Mouse (Mus musculus): ENCODE results near the gene Cct8. TPM values are rescaled to one million over a fixed set of nuclear protein-coding genes. Genes with fewer than 3 reads are reported as not detected.
A peak's percentile ranks its signal among the peaks of the same experiment; 100 is the strongest.

The Cct8 gene
- 473 and 492 TPM in 2 replicates for polyA plus RNA-seq (2015; fragmentation: Nextera tagmentation; extraction: Ambion mirVana)

- Histone ChIP-seq H3K4me3 (peak within 1 kb of the TSS; percentile 88), H3K9me3 (no peaks in the 10 kb centered on the region), H3K27me3 (no peaks in the 10 kb centered on the region), H3K4me2 (replicated peaks) (peak within 1 kb of the TSS; percentile 86), H3K4me1 (peaks cover 15% of the 10 kb centered on the region), H3K9ac (peak within 1 kb of the TSS; percentile 98), H3K27ac (peak within 1 kb of the TSS; percentile 80), H3K36me3 (peaks cover 32% of the 10 kb centered on the region)
- ATAC-seq (ENCODE audit: low FRiP score, low read depth): peak; percentile 95
- WGBS: under 1% methylated on average over 48 of the region's 48 CpGs
Measured at GRCm38 (mm10) chr16:87495716-87496447, at the start of gene Cct8. Cct8 (minus strand) TSS chr16:87495873.

- no peak overlapping the region for H3K4me2 ChIP-seq (replicated peaks)
- ATAC-seq (ENCODE audit: low FRiP score, low read depth): no peak
- H3K9ac ChIP-seq: no peak overlapping the region
- no peak overlapping the region for H3K27ac ChIP-seq
- H3K9me3 ChIP-seq: no peaks in the 10 kb centered on the region
- no peaks in the 10 kb centered on the region for H3K36me3 ChIP-seq
- 0 out of 2 replicates have a peak, but pooled peaks cover 9% of the 10 kb centered on the region for H3K4me1 ChIP-seq
- 60% methylated on average over 10 of the region's 10 CpGs for WGBS
- H3K4me3 ChIP-seq: no peak overlapping the region
- H3K27me3 ChIP-seq: no peaks in the 10 kb centered on the region
Measured at GRCm38 (mm10) chr16:87528755-87529154, 33.1 kb upstream of the Cct8 start.

- Histone ChIP-seq H3K4me2 (replicated peaks) (no peak overlapping the region), H3K9ac (no peak overlapping the region), H3K9me3 (no peaks in the 10 kb centered on the region), H3K4me1 (0 out of 2 replicates have a peak, but pooled peaks cover 9% of the 10 kb centered on the region), H3K27me3 (no peaks in the 10 kb centered on the region), H3K4me3 (no peak overlapping the region), H3K27ac (no peak overlapping the region), H3K36me3 (no peaks in the 10 kb centered on the region)
- ATAC-seq (ENCODE audit: low FRiP score, low read depth): no peak
- WGBS: 52% methylated on average over 8 of the region's 8 CpGs
Measured at GRCm38 (mm10) chr16:87527553-87528249, 32.0 kb upstream of the Cct8 start.

GRCm38 (mm10) chr16:87524228-87524627 is 28.6 kb upstream of the Cct8 start:
- no peaks in the 10 kb centered on the region for H3K36me3 ChIP-seq
- no peak overlapping the region for H3K4me2 ChIP-seq (replicated peaks)
- H3K4me3 ChIP-seq: no peak overlapping the region
- no peaks in the 10 kb centered on the region for H3K27me3 ChIP-seq
- H3K9ac ChIP-seq: no peak overlapping the region
- 0 out of 2 replicates have a peak, but pooled peaks cover 6% of the 10 kb centered on the region for H3K4me1 ChIP-seq
- 88% methylated on average over 5 of the region's 5 CpGs for WGBS
- H3K27ac ChIP-seq: no peak overlapping the region
- no peak for ATAC-seq (ENCODE audit: low FRiP score, low read depth)
- H3K9me3 ChIP-seq: no peaks in the 10 kb centered on the region

- Histone ChIP-seq H3K27ac (no peak overlapping the region), H3K27me3 (no peaks in the 10 kb centered on the region), H3K4me1 (no peaks in the 10 kb centered on the region), H3K4me3 (no peak overlapping the region), H3K9me3 (no peaks in the 10 kb centered on the region), H3K36me3 (no peaks in the 10 kb centered on the region), H3K9ac (no peak overlapping the region), H3K4me2 (replicated peaks) (no peak overlapping the region)
- ATAC-seq (ENCODE audit: low FRiP score, low read depth): no peak
- 88% methylated on average over 14 of the region's 14 CpGs for WGBS
Measured at GRCm38 (mm10) chr16:87512331-87512730, 16.7 kb upstream of the Cct8 start.

- ATAC-seq (ENCODE audit: low FRiP score, low read depth): no peak
Measured at GRCm38 (mm10) chr16:87511706-87512105, 16.0 kb upstream of the Cct8 start.

GRCm38 (mm10) chr16:87501304-87502078 is 5.8 kb upstream of the Cct8 start:
- H3K27me3 ChIP-seq: no peaks in the 10 kb centered on the region
- no peak overlapping the region for H3K4me3 ChIP-seq
- no peak overlapping the region for H3K4me2 ChIP-seq (replicated peaks)
- no peak overlapping the region for H3K27ac ChIP-seq
- H3K9ac ChIP-seq: no peak overlapping the region
- 59% methylated on average over 13 of the region's 13 CpGs for WGBS
- H3K4me1 ChIP-seq: peaks cover 4% of the 10 kb centered on the region
- no peaks in the 10 kb centered on the region for H3K36me3 ChIP-seq
- ATAC-seq (ENCODE audit: low FRiP score, low read depth): 0 out of 2 replicates have a peak, but pooled peaks have one; percentile 26
- H3K9me3 ChIP-seq: no peaks in the 10 kb centered on the region

More at GRCm38 (mm10) chr16:87511706-87512105, 16.0 kb upstream of the Cct8 start:
- no peak overlapping the region for H3K9ac ChIP-seq
- no peak overlapping the region for H3K4me2 ChIP-seq (replicated peaks)
- no peaks in the 10 kb centered on the region for H3K9me3 ChIP-seq
- no peaks in the 10 kb centered on the region for H3K27me3 ChIP-seq
- H3K4me1 ChIP-seq: no peaks in the 10 kb centered on the region
- H3K36me3 ChIP-seq: no peaks in the 10 kb centered on the region
- H3K27ac ChIP-seq: no peak overlapping the region
- H3K4me3 ChIP-seq: no peak overlapping the region
- 46% methylated on average over 5 of the region's 5 CpGs for WGBS

- Histone ChIP-seq H3K36me3 (no peaks in the 10 kb centered on the region), H3K4me3 (no peak overlapping the region), H3K4me1 (peaks cover 7% of the 10 kb centered on the region), H3K4me2 (replicated peaks) (no peak overlapping the region), H3K9ac (no peak overlapping the region), H3K27me3 (no peaks in the 10 kb centered on the region), H3K9me3 (no peaks in the 10 kb centered on the region), H3K27ac (no peak overlapping the region)
- ATAC-seq (ENCODE audit: low FRiP score, low read depth): no peak
- WGBS: 65% methylated on average over 6 of the region's 6 CpGs
Measured at GRCm38 (mm10) chr16:87499556-87499955, 3.9 kb upstream of the Cct8 start.

GRCm38 (mm10) chr16:87497171-87497570 is 1.5 kb upstream of the Cct8 start:
- 93% methylated on average over 6 of the region's 6 CpGs for WGBS
- H3K4me3 ChIP-seq: no peak overlapping the region

GRCm38 (mm10) chr16:87496728-87497127 is 1.1 kb upstream of the Cct8 start:
- H3K4me3 ChIP-seq: peak overlapping the region; percentile 88
- 91% methylated on average over 2 of the region's 2 CpGs for WGBS

More at GRCm38 (mm10) chr16:87497171-87497570, 1.5 kb upstream of the Cct8 start:
- Histone ChIP-seq H3K36me3 (peaks cover 19% of the 10 kb centered on the region), H3K4me2 (replicated peaks) (0 out of 2 replicates have a peak overlapping the region, but pooled peaks have one; percentile 65), H3K27me3 (no peaks in the 10 kb centered on the region), H3K9me3 (no peaks in the 10 kb centered on the region), H3K27ac (no peak overlapping the region), H3K4me1 (peaks cover 15% of the 10 kb centered on the region), H3K9ac (no peak overlapping the region)
- no peak for ATAC-seq (ENCODE audit: low FRiP score, low read depth)

GRCm38 (mm10) chr16:87494955-87495655 is 568 bp downstream of the Cct8 start:
- ATAC-seq (ENCODE audit: low FRiP score, low read depth): peak; percentile 29; the same call in 1 of the 2 replicates
- WGBS: under 1% methylated on average over 39 of the region's 39 CpGs
- Histone ChIP-seq H3K4me1 (peaks cover 15% of the 10 kb centered on the region), H3K4me2 (replicated peaks) (peak overlapping the region; percentile 86), H3K9ac (peak overlapping the region; percentile 98), H3K4me3 (peak overlapping the region; percentile 88), H3K36me3 (peaks cover 40% of the 10 kb centered on the region), H3K27me3 (no peaks in the 10 kb centered on the region), H3K27ac (peak overlapping the region; percentile 80), H3K9me3 (no peaks in the 10 kb centered on the region)

More at GRCm38 (mm10) chr16:87496728-87497127, 1.1 kb upstream of the Cct8 start:
- Histone ChIP-seq H3K36me3 (peaks cover 24% of the 10 kb centered on the region), H3K27ac (no peak overlapping the region), H3K9ac (peak overlapping the region; percentile 31; the same call in 1 of the 2 replicates), H3K27me3 (no peaks in the 10 kb centered on the region), H3K9me3 (no peaks in the 10 kb centered on the region), H3K4me1 (peaks cover 15% of the 10 kb centered on the region), H3K4me2 (replicated peaks) (peak overlapping the region; percentile 65)
- ATAC-seq (ENCODE audit: low FRiP score, low read depth): no peak
